Mouse (Mus musculus): ENCODE measurements at regions not wholly inside any gene's neighbourhood (a gene's known extent, or its start where the extent isn't known, plus 50 kb on each side); places are given as distances from the start of the nearest gene placed in this dataset.

DNA sequence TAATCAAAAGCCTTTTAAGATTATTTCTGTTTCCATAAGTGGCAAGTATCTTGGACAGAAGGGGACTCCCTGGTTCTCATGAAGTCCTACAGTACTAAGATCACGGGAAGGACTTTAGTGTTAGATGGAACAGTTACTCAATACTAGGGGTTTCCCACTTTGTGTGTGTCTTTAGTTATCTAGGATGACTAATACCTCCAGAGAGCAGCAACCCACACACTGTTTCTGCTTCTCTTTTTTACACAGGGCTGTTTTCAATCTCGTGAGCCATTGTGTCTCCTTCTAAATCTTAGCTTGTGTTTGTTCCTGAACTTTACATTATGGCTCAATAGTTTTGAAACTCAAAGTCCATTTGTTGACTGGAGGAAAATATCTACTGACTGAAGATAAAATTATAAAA, 496.5 kb upstream of the Impg1 start:
- WGBS (ENCODE audit: insufficient replicate concordance) = 66% methylated on average over 2 of the region's 2 CpGs
- H3K9me3 ChIP-seq (replicated peaks; ENCODE audit: control insufficient read depth, low read length) = no peaks in the 10 kb centered on the region
- no peak overlapping the region for H3K27ac ChIP-seq (ENCODE audit: low read depth, low read length)
- ATAC-seq (replicated peaks; ENCODE audit: insufficient number of reproducible peaks, low FRiP score, low TSS enrichment) = no peak
- no peak overlapping the region for H3K4me3 ChIP-seq (ENCODE audit: low read depth, low read length)
- no peaks in the 10 kb centered on the region for H3K4me1 ChIP-seq (ENCODE audit: control insufficient read depth, insufficient read depth, low read length)
- H3K4me2 ChIP-seq = no peak overlapping the region
- no peaks in the 10 kb centered on the region for H3K36me3 ChIP-seq (ENCODE audit: control insufficient read depth, insufficient read depth, low read length)
- H3K9ac ChIP-seq (ENCODE audit: low read depth, low read length) = no peak overlapping the region
- H3K27me3 ChIP-seq (ENCODE audit: control insufficient read depth, insufficient read depth, low read length) = no peaks in the 10 kb centered on the region

DNA sequence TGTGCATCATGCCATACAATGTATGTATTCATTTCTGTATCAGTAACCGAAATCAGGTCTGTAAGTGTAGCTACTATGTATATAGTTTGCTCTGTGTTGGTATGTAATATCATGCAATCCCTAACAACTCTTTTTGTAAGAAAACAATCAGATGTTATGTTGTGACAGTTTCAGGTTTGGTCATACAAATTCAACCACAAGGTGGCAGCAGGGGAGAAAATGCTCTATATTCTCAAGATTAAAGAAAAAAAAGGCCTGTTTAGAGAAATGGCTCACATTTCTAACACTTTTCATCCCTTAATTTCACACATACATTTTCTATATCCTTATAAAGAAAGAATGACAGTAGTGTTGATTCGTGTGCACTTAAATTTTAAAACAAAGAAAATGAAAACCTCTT, 477.7 kb upstream of the Impg1 start:
- Histone ChIP-seq H3K27me3 (ENCODE audit: control insufficient read depth, insufficient read depth, low read length) (no peaks in the 10 kb centered on the region), H3K27ac (ENCODE audit: low read depth, low read length) (no peak overlapping the region), H3K36me3 (ENCODE audit: control insufficient read depth, insufficient read depth, low read length) (no peaks in the 10 kb centered on the region), H3K4me3 (ENCODE audit: low read depth, low read length) (no peak overlapping the region), H3K9ac (ENCODE audit: low read depth, low read length) (no peak overlapping the region), H3K4me1 (ENCODE audit: control insufficient read depth, insufficient read depth, low read length) (no peaks in the 10 kb centered on the region), H3K4me2 (no peak overlapping the region), H3K9me3 (replicated peaks; ENCODE audit: control insufficient read depth, low read length) (no peaks in the 10 kb centered on the region)
- ATAC-seq (replicated peaks; ENCODE audit: insufficient number of reproducible peaks, low FRiP score, low TSS enrichment) = no peak
- WGBS (ENCODE audit: insufficient replicate concordance) = 65% methylated on average over 2 of the region's 2 CpGs

DNA sequence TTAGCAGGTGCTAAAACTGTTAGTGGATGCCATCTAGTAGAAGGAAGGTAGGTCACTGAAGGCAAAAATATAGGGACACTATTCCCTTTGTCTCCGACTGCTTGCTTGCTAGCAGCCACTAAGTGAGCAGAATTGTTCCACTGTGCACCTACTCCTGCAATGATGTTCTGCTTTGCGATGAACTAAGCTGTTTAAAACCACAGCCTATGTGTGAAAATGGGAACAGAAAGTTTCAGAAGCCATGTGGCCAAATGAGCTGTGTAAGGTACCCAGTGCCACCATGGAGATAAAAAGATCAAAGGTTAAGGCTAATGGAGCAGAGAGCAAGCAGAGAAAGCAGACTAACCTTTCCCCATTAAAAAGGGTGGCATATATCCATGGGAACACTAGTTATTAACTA, 476.1 kb upstream of the Impg1 start:
- Histone ChIP-seq H3K4me3 (ENCODE audit: low read depth, low read length) (no peak overlapping the region), H3K9me3 (replicated peaks; ENCODE audit: control insufficient read depth, low read length) (no peaks in the 10 kb centered on the region), H3K4me1 (ENCODE audit: control insufficient read depth, insufficient read depth, low read length) (no peaks in the 10 kb centered on the region), H3K36me3 (ENCODE audit: control insufficient read depth, insufficient read depth, low read length) (no peaks in the 10 kb centered on the region), H3K4me2 (no peak overlapping the region), H3K27ac (ENCODE audit: low read depth, low read length) (no peak overlapping the region), H3K9ac (ENCODE audit: low read depth, low read length) (no peak overlapping the region), H3K27me3 (ENCODE audit: control insufficient read depth, insufficient read depth, low read length) (no peaks in the 10 kb centered on the region)
- ATAC-seq (replicated peaks; ENCODE audit: insufficient number of reproducible peaks, low FRiP score, low TSS enrichment) = no peak
- WGBS (ENCODE audit: insufficient replicate concordance) = 70% methylated on average over 2 of the region's 2 CpGs

DNA sequence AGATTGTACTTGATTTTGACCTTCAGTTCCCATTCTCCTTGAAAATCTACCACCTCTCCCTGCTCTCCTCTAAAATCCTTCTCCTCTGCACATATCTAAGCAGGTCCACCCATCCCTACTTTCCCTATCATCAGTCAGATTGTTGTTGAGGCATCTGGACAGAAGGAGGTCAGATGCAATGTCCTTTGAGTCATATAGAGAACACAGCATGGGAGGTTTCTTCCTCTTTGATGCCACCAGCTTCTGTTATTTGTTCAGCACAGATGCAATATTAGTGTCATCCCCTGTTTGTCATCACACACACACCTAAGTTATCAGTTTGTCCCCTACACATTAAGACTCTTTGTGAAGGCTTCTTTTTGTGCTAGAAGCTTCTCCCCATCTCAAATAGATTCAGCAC, 473.0 kb upstream of the Impg1 start:
- H3K4me1 ChIP-seq (ENCODE audit: control insufficient read depth, insufficient read depth, low read length) = no peaks in the 10 kb centered on the region
- no peaks in the 10 kb centered on the region for H3K27me3 ChIP-seq (ENCODE audit: control insufficient read depth, insufficient read depth, low read length)
- H3K9me3 ChIP-seq (replicated peaks; ENCODE audit: control insufficient read depth, low read length) = no peaks in the 10 kb centered on the region
- H3K27ac ChIP-seq (ENCODE audit: low read depth, low read length) = no peak overlapping the region
- ATAC-seq (replicated peaks; ENCODE audit: insufficient number of reproducible peaks, low FRiP score, low TSS enrichment) = no peak
- H3K4me3 ChIP-seq (ENCODE audit: low read depth, low read length) = no peak overlapping the region
- H3K9ac ChIP-seq (ENCODE audit: low read depth, low read length) = no peak overlapping the region
- no peaks in the 10 kb centered on the region for H3K36me3 ChIP-seq (ENCODE audit: control insufficient read depth, insufficient read depth, low read length)
- no peak overlapping the region for H3K4me2 ChIP-seq

DNA sequence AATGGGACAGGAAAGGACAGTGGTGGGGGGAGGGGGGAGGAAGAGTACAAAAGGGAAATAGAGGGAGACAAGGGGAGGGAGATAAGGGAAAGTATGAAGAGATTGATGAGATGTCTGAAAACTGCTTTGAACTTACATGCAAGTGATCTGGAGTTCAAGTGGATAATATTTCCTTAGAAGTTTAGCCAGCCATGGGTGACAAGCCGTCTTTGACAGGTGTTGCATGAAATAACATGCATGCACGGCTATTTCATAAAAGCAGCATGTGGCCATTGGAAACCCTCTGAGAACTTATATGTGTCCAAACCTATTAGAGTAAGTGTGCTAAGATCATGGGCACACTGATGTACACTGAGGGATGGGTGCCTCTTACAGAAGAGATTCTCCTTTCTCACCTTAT, 465.3 kb upstream of the Impg1 start:
- H3K36me3 ChIP-seq (ENCODE audit: control insufficient read depth, insufficient read depth, low read length) = no peaks in the 10 kb centered on the region
- no peaks in the 10 kb centered on the region for H3K27me3 ChIP-seq (ENCODE audit: control insufficient read depth, insufficient read depth, low read length)
- no peak overlapping the region for H3K27ac ChIP-seq (ENCODE audit: low read depth, low read length)
- H3K4me2 ChIP-seq = no peak overlapping the region
- 61% methylated on average over 2 of the region's 2 CpGs for WGBS (ENCODE audit: insufficient replicate concordance)
- no peaks in the 10 kb centered on the region for H3K9me3 ChIP-seq (replicated peaks; ENCODE audit: control insufficient read depth, low read length)
- no peak for ATAC-seq (replicated peaks; ENCODE audit: insufficient number of reproducible peaks, low FRiP score, low TSS enrichment)
- H3K9ac ChIP-seq (ENCODE audit: low read depth, low read length) = no peak overlapping the region
- no peak overlapping the region for H3K4me3 ChIP-seq (ENCODE audit: low read depth, low read length)
- H3K4me1 ChIP-seq (ENCODE audit: control insufficient read depth, insufficient read depth, low read length) = no peaks in the 10 kb centered on the region

DNA sequence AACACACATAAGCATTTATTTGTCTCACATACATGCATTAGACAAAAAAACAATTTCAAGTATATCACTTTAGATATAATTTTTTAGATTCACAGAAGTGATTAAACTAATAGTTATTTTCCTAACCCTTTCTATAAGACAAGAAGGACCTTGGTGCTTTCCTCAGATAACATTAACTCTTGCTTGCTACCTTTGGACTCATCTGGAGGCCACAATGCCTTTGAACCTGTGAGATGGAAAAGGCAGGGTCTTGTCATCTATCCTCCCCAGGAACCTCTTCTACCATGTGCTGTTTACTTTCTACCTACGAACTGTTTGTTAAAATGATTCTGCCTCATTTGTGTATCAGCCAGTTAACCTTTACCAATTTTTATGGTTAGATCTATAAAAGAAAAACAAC, 455.0 kb upstream of the Impg1 start:
- ATAC-seq (replicated peaks; ENCODE audit: insufficient number of reproducible peaks, low FRiP score, low TSS enrichment) = no peak
- H3K27ac ChIP-seq (ENCODE audit: low read depth, low read length) = no peak overlapping the region
- H3K4me2 ChIP-seq = no peak overlapping the region
- H3K9me3 ChIP-seq (replicated peaks; ENCODE audit: control insufficient read depth, low read length) = no peaks in the 10 kb centered on the region
- H3K4me3 ChIP-seq (ENCODE audit: low read depth, low read length) = no peak overlapping the region
- no peaks in the 10 kb centered on the region for H3K27me3 ChIP-seq (ENCODE audit: control insufficient read depth, insufficient read depth, low read length)
- 76% methylated on average over 1 of the region's 1 CpGs for WGBS (ENCODE audit: insufficient replicate concordance)
- no peaks in the 10 kb centered on the region for H3K36me3 ChIP-seq (ENCODE audit: control insufficient read depth, insufficient read depth, low read length)
- no peak overlapping the region for H3K9ac ChIP-seq (ENCODE audit: low read depth, low read length)
- H3K4me1 ChIP-seq (ENCODE audit: control insufficient read depth, insufficient read depth, low read length) = no peaks in the 10 kb centered on the region

DNA sequence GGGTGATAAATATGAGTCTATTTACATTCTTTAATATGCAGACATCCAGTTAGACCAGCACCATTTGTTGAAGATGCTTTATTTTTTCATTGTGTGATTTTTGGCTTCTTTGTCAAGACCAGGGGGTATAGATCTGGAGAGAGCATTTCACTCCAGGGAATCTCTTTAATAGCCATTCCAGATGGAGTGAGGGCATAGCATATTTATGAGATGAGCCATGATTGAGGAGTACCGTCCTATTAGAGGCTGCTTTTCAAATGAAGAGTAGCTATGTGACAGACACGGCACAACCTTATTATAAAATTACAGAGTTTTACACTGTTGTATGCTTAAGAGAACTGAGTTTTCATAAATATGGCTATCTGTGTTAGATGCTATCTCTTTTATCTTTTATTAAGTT, 448.6 kb upstream of the Impg1 start:
- Histone ChIP-seq H3K4me2 (no peak overlapping the region), H3K4me1 (ENCODE audit: control insufficient read depth, insufficient read depth, low read length) (no peaks in the 10 kb centered on the region), H3K36me3 (ENCODE audit: control insufficient read depth, insufficient read depth, low read length) (no peaks in the 10 kb centered on the region), H3K4me3 (ENCODE audit: low read depth, low read length) (no peak overlapping the region), H3K27ac (ENCODE audit: low read depth, low read length) (no peak overlapping the region), H3K27me3 (ENCODE audit: control insufficient read depth, insufficient read depth, low read length) (no peaks in the 10 kb centered on the region), H3K9me3 (replicated peaks; ENCODE audit: control insufficient read depth, low read length) (no peaks in the 10 kb centered on the region), H3K9ac (ENCODE audit: low read depth, low read length) (no peak overlapping the region)
- 88% methylated on average over 2 of the region's 2 CpGs for WGBS (ENCODE audit: insufficient replicate concordance)
- ATAC-seq (replicated peaks; ENCODE audit: insufficient number of reproducible peaks, low FRiP score, low TSS enrichment) = no peak

DNA sequence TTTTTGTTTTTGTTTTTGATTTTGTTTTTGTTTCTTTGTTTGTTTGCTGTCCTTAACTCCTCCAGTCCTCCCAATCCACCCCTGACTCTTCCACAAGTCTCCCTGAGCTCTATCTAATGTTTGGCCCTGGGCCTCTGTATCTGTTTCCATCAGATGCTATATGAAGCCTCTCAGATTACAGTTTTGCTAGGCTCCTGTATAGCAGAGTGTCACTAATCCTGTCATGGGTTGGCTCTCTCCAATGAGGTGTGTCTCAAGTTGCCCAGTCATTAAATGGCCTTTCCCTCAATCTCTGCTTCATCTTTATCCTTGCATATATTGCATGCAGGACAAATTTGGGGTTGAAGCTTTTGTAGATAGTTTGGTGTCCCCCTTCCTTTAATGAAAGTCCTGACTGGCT, 446.9 kb upstream of the Impg1 start:
- no peak overlapping the region for H3K9ac ChIP-seq (ENCODE audit: low read depth, low read length)

DNA sequence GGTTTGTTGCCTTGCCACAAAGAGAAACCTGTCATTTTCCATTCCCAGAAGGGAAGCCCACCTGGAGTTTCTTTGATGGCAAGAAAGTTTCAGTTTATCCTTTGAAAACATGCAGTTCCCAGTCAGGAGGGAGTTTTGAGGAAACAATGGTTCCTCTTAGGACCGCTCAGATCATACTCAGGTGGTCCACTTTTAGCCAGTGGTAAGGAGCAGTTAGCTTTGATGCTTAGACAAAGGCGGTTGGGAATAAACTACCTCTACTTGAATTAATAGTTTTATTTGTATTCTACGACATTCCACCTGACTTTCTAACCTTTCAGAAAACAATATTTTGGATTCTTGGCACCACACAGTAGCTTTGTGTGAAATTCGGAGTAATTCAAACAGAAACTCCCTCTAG, 401.5 kb upstream of the Impg1 start:
- Histone ChIP-seq H3K9me3 (replicated peaks; ENCODE audit: control insufficient read depth, low read length) (no peaks in the 10 kb centered on the region), H3K27me3 (ENCODE audit: control insufficient read depth, insufficient read depth, low read length) (no peaks in the 10 kb centered on the region), H3K36me3 (ENCODE audit: control insufficient read depth, insufficient read depth, low read length) (no peaks in the 10 kb centered on the region), H3K4me1 (ENCODE audit: control insufficient read depth, insufficient read depth, low read length) (no peaks in the 10 kb centered on the region), H3K9ac (ENCODE audit: low read depth, low read length) (no peak overlapping the region), H3K27ac (ENCODE audit: low read depth, low read length) (no peak overlapping the region), H3K4me2 (no peak overlapping the region), H3K4me3 (ENCODE audit: low read depth, low read length) (no peak overlapping the region)
- WGBS (ENCODE audit: insufficient replicate concordance) = 76% methylated on average over 4 of the region's 4 CpGs
- no peak for ATAC-seq (replicated peaks; ENCODE audit: insufficient number of reproducible peaks, low FRiP score, low TSS enrichment)

More for the DNA sequence above, 446.9 kb upstream of the Impg1 start:
- Histone ChIP-seq H3K36me3 (ENCODE audit: control insufficient read depth, insufficient read depth, low read length) (no peaks in the 10 kb centered on the region), H3K9me3 (replicated peaks; ENCODE audit: control insufficient read depth, low read length) (no peaks in the 10 kb centered on the region), H3K4me3 (ENCODE audit: low read depth, low read length) (no peak overlapping the region), H3K27ac (ENCODE audit: low read depth, low read length) (no peak overlapping the region), H3K4me2 (no peak overlapping the region), H3K4me1 (ENCODE audit: control insufficient read depth, insufficient read depth, low read length) (no peaks in the 10 kb centered on the region), H3K27me3 (ENCODE audit: control insufficient read depth, insufficient read depth, low read length) (no peaks in the 10 kb centered on the region)
- ATAC-seq (replicated peaks; ENCODE audit: insufficient number of reproducible peaks, low FRiP score, low TSS enrichment) = no peak
